Mouse (Mus musculus) G1E (cell line): ENCODE data around the gene Mtrf1l.

Experiments
- CTCF ChIP-seq: IDR thresholded peaks from 2 replicates; pipeline ENCODE4 v1.5.1; 2012; ENCODE audit warnings: low read depth, low read length, inconsistent platforms, mixed read lengths
- GATA1 ChIP-seq: IDR thresholded peaks from 2 replicates; pipeline ENCODE4 v1.6.1; 2012; ENCODE audit warnings: borderline replicate concordance, low read length, inconsistent platforms, mixed read lengths
- TAL1 ChIP-seq: conservative IDR thresholded peaks from 2 replicates; pipeline ENCODE4 v1.6.1; 2012; ENCODE audit warnings: low read depth, low read length, inconsistent platforms, mixed read lengths

- TF ChIP-seq TAL1, result no peak
- TF ChIP-seq CTCF, result no peak
- no peak for TF ChIP-seq GATA1
These were observed 2.8 kb upstream of the Mtrf1l start for GRCm38 (mm10) chr10:5826336-5827025.
